Mouse (Mus musculus) hindbrain, postnatal 0 days (tissue): ENCODE measurements around the gene Gm10959. TPM values are rescaled to one million over a fixed set of nuclear protein-coding genes. Genes with fewer than 3 reads are reported as not detected.

ENCODE experiments used
- ATAC-seq: fragments of 200-750 bp; cut with Nextera tagmentation; 2 replicates; pipeline ENCODE4 v1.8.0; 2017; ENCODE audit warnings: mild to moderate bottlenecking, moderate TSS enrichment, moderate library complexity
- DNase-seq: peaks from one replicate; pipeline ENCODE4 v3.0.0-alpha.2; 2015; ENCODE audit warnings: low spot score
- H3K27ac ChIP-seq: fragments of 300-500 bp; sonication (generic); 2 replicates; pipeline ENCODE4 v1.5.1; 2014; ENCODE audit warnings: mild to moderate bottlenecking
- H3K27me3 ChIP-seq: fragments of 300-500 bp; sonication (generic); 2 replicates; pipeline ENCODE4 v1.6.1; 2014; ENCODE audit warnings: low read length, mixed read lengths; ENCODE audit not compliant: insufficient read depth
- H3K36me3 ChIP-seq: fragments of 300-500 bp; sonication (generic); 2 replicates; pipeline ENCODE4 v1.6.1; 2014; ENCODE audit warnings: low read length, mixed read lengths; ENCODE audit not compliant: insufficient read depth
- H3K4me1 ChIP-seq: fragments of 300-500 bp; sonication (generic); 2 replicates; pipeline ENCODE4 v1.6.1; 2014; ENCODE audit warnings: antibody characterized with exemption, low read length, mixed read lengths; ENCODE audit not compliant: insufficient read depth
- H3K4me2 ChIP-seq: fragments of 300-500 bp; sonication (generic); 2 replicates; pipeline ENCODE4 v1.6.1; 2014; ENCODE audit warnings: low read depth, mild to moderate bottlenecking, low read length, moderate library complexity, mixed read lengths
- H3K4me3 ChIP-seq: fragments of 300-500 bp; sonication (generic); 2 replicates; pipeline ENCODE4 v1.5.1; 2014; ENCODE audit warnings: low read length
- H3K9ac ChIP-seq: fragments of 300-500 bp; sonication (generic); replicated peaks from 2 replicates; pipeline ENCODE4 v1.6.1; 2014; ENCODE audit warnings: mild to moderate bottlenecking, low read length, moderate library complexity, mixed read lengths
- H3K9me3 ChIP-seq: fragments of 300-500 bp; sonication (generic); 2 replicates; pipeline ENCODE4 v1.6.1; 2016; ENCODE audit warnings: low read length, mixed read lengths
- CTCF ChIP-seq: IDR thresholded peaks from 2 replicates; pipeline ENCODE4 v1.5.1; 2016; ENCODE audit warnings: antibody characterized with exemption, control low read depth, low read depth
- whole genome bisulfite sequencing: fragments of 180-500 bp; shearing (Covaris S2); extraction: QIAGEN DNeasy Blood & Tissue Kit; methylation state at CpG from one replicate; pipeline ENCODE4 v1.1.7; 2014; 5-methylcytosine and 5-hydroxymethylcytosine counted together
- polyA plus RNA-seq: library from polyadenylated mRNA; unstranded; fragments of >200 nt; fragmentation: Nextera tagmentation; extraction: Ambion mirVana; gene quantifications from 2 replicates; pipeline ENCODE4 v1.2.1, GENCODE M21; 2015
- total RNA-seq: library from RNA; depleted of rRNA; stranded (reverse); fragments of >200 nt; gene quantifications from 2 replicates; pipeline ENCODE4 v1.2.3, GENCODE M21; 2014; rRNA removed

Gm10959 gene
- total and polyA plus RNA-seq, 2 experiments from 2014 or later, result not detected

- WGBS, result 95% methylated on average over 1 of the region's 1 CpGs
- H3K9ac ChIP-seq, result no peak overlapping the region
- no peak for DNase-seq
Observed at GRCm38 (mm10) chr3:122868270-122868669, 50.9 kb downstream of the Gm10959 start.

GRCm38 (mm10) chr3:122865092-122865491 is 54.1 kb downstream of the Gm10959 start:
- no peak overlapping the region for H3K4me2 ChIP-seq
- no peak for TF ChIP-seq CTCF
- no peak for DNase-seq
- H3K27ac ChIP-seq, result no peak overlapping the region
- H3K36me3 ChIP-seq, result no peaks in the 10 kb centered on the region
- H3K4me3 ChIP-seq, result no peak overlapping the region
- no peaks in the 10 kb centered on the region for H3K27me3 ChIP-seq
- no peaks in the 10 kb centered on the region for H3K4me1 ChIP-seq
- H3K9ac ChIP-seq, result no peak overlapping the region
- H3K9me3 ChIP-seq, result no peaks in the 10 kb centered on the region
- WGBS, result 84% methylated on average over 4 of the region's 4 CpGs
- no peak for ATAC-seq

More at GRCm38 (mm10) chr3:122868270-122868669, 50.9 kb downstream of the Gm10959 start:
- H3K4me3 ChIP-seq, result no peak overlapping the region
- no peaks in the 10 kb centered on the region for H3K36me3 ChIP-seq
- H3K4me2 ChIP-seq, result no peak overlapping the region
- H3K27ac ChIP-seq, result no peak overlapping the region
- no peaks in the 10 kb centered on the region for H3K9me3 ChIP-seq
- no peaks in the 10 kb centered on the region for H3K27me3 ChIP-seq
- ATAC-seq, result no peak
- TF ChIP-seq CTCF, result no peak
- no peaks in the 10 kb centered on the region for H3K4me1 ChIP-seq

Other genes starting within 250 kb of the Gm10959 start
- 5.3 and 7.9 TPM in 2 replicates for gene Pde5a, start 190.4 kb downstream of the Gm10959 start, total RNA-seq
- gene Pde5a, start 190.4 kb downstream of the Gm10959 start, polyA plus RNA-seq, result 1.7 and 2.2 TPM in 2 replicates
- gene Fabp2, start 24.3 kb downstream of the Gm10959 start, total RNA-seq, result not detected in 2 replicates
- gene Fabp2, start 24.3 kb downstream of the Gm10959 start, polyA plus RNA-seq, result not detected in 2 replicates
- gene 1810037I17Rik, start 4.8 kb upstream of the Gm10959 start, total RNA-seq, result 27.5 and 39.3 TPM in 2 replicates
- gene 1810037I17Rik, start 4.8 kb upstream of the Gm10959 start, polyA plus RNA-seq, result 122 and 133 TPM in 2 replicates
- 14.2 and 14.7 TPM in 2 replicates for gene Usp53, start 65.2 kb upstream of the Gm10959 start, total RNA-seq
- 13.1 and 15.0 TPM in 2 replicates for gene Usp53, start 65.2 kb upstream of the Gm10959 start, polyA plus RNA-seq
- gene Myoz2, start 115.7 kb upstream of the Gm10959 start, total RNA-seq, result 0.97 TPM in 1 of 2 replicates, not detected in the other
- gene Myoz2, start 115.7 kb upstream of the Gm10959 start, polyA plus RNA-seq, result not detected in 2 replicates